Mouse (Mus musculus): ENCODE measurements at regions not wholly inside any gene's neighbourhood (a gene's known extent, or its start where the extent isn't known, plus 50 kb on each side); places are given as distances from the start of the nearest gene placed in this dataset.

DNA sequence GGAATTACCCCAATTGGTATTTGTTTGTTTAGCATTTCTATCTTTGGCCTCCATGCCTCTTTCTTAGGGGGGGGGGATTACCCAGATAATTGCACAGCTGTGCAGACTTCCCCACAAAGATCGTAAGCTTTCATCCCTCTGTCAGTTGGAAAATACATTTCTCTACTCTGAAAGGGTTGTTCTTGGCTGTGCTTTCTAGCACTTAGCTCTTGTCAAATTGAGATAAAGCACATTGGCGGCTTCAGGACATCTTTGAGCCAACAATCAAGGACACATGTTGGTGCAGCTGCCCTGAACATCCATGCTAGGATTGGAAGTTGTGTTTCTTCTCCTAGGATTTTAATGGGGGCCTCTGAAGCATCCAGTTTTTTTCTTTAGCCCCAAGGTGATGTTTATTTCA is 142.1 kb upstream of the Foxa2 start:
- Histone ChIP-seq H3K4me2 (no peak overlapping the region), H3K27ac (ENCODE audit: low read depth) (no peak overlapping the region), H3K4me3 (ENCODE audit: low read depth, low read length) (no peak overlapping the region), H3K4me1 (ENCODE audit: insufficient read depth) (peaks cover 6% of the 10 kb centered on the region; the same call in 1 of the 2 replicates), H3K9ac (no peak overlapping the region), H3K27me3 (ENCODE audit: insufficient read depth, low read length) (no peaks in the 10 kb centered on the region), H3K36me3 (ENCODE audit: insufficient read depth) (no peaks in the 10 kb centered on the region), H3K9me3 (ENCODE audit: low read depth, low read length) (no peaks in the 10 kb centered on the region)
- peak; percentile 72 for DNase-seq
- WGBS: 21% methylated on average over 2 of the region's 2 CpGs
- TF ChIP-seq CTCF (IDR thresholded peaks at IDR 0.05; ENCODE audit: low read depth): no peak
- peak; percentile 47; the same call in 1 of the 2 replicates for ATAC-seq (ENCODE audit: insufficient read depth)

- WGBS: 32% methylated on average over 5 of the region's 5 CpGs
- Histone ChIP-seq H3K4me1 (ENCODE audit: insufficient read depth) (peaks cover 6% of the 10 kb centered on the region; the same call in 1 of the 2 replicates), H3K27ac (ENCODE audit: low read depth) (no peak overlapping the region), H3K4me2 (no peak overlapping the region), H3K9me3 (ENCODE audit: low read depth, low read length) (no peaks in the 10 kb centered on the region), H3K27me3 (ENCODE audit: insufficient read depth, low read length) (no peaks in the 10 kb centered on the region), H3K9ac (no peak overlapping the region), H3K36me3 (ENCODE audit: insufficient read depth) (no peaks in the 10 kb centered on the region), H3K4me3 (ENCODE audit: low read depth, low read length) (no peak overlapping the region)
- no peak for TF ChIP-seq CTCF (IDR thresholded peaks at IDR 0.05; ENCODE audit: low read depth)
- DNase-seq (peak; percentile 60), ATAC-seq (ENCODE audit: insufficient read depth) (peak; percentile 68; the same call in 1 of the 2 replicates)
Measured at GRCm38 (mm10) chr2:148189287-148189686, 142.5 kb upstream of the Foxa2 start.

- no peak for TF ChIP-seq CTCF (IDR thresholded peaks at IDR 0.05; ENCODE audit: low read depth)
- H3K36me3 ChIP-seq (ENCODE audit: insufficient read depth): no peaks in the 10 kb centered on the region
- no peak overlapping the region for H3K4me2 ChIP-seq
- ATAC-seq (ENCODE audit: insufficient read depth) (no peak), DNase-seq (no peak)
- no peaks in the 10 kb centered on the region for H3K27me3 ChIP-seq (ENCODE audit: insufficient read depth, low read length)
- WGBS: 42% methylated on average over 4 of the region's 4 CpGs
- H3K4me1 ChIP-seq (ENCODE audit: insufficient read depth): no peaks in the 10 kb centered on the region; the same call in 1 of the 2 replicates
- H3K27ac ChIP-seq (ENCODE audit: low read depth): no peak overlapping the region
- H3K4me3 ChIP-seq (ENCODE audit: low read depth, low read length): no peak overlapping the region
- H3K9ac ChIP-seq: no peak overlapping the region
- H3K9me3 ChIP-seq (ENCODE audit: low read depth, low read length): no peaks in the 10 kb centered on the region
Measured at GRCm38 (mm10) chr2:148192946-148193345, 146.2 kb upstream of the Foxa2 start.

DNA sequence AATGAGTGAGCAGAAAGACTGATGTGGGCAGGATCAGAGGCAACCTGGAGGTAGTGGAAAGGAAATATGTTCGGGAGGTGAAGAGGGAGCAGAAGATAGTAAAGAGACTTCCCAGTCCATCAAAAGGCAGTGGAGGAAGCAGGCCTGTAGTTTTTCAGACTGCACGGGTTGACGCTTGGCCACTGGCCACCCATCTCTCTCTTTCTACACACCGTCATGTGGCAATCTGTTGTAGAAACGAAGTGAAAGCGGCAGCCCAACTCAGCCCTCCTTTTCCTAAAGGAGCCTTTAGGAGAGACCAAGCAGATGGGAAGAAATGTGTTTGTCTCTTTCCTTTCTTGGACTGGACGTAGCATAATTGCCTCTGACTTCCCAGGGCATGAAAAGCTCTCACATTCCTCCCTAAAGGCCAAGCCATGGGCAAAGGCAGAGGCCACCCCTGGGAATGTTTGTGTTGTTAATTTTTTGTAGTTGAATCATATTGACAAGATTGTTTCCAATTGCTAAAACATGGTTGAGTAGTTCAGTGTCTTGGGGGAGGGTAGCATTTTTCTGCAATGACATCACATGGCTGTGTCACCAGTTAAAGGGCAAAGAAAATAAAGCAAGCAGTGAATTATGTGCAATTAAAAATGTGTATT is 150.7 kb upstream of the Foxa2 start:
- H3K36me3 ChIP-seq (ENCODE audit: insufficient read depth): no peaks in the 10 kb centered on the region
- no peaks in the 10 kb centered on the region for H3K27me3 ChIP-seq (ENCODE audit: insufficient read depth, low read length)
- no peaks in the 10 kb centered on the region for H3K4me1 ChIP-seq (ENCODE audit: insufficient read depth)
- WGBS: 60% methylated on average over 7 of the region's 7 CpGs
- no peak overlapping the region for H3K9ac ChIP-seq
- no peak for TF ChIP-seq CTCF (IDR thresholded peaks at IDR 0.05; ENCODE audit: low read depth)
- no peak overlapping the region for H3K4me2 ChIP-seq
- DNase-seq (no peak), ATAC-seq (ENCODE audit: insufficient read depth) (no peak)
- H3K4me3 ChIP-seq (ENCODE audit: low read depth, low read length): no peak overlapping the region
- no peaks in the 10 kb centered on the region for H3K9me3 ChIP-seq (ENCODE audit: low read depth, low read length)
- H3K27ac ChIP-seq (ENCODE audit: low read depth): no peak overlapping the region

DNA sequence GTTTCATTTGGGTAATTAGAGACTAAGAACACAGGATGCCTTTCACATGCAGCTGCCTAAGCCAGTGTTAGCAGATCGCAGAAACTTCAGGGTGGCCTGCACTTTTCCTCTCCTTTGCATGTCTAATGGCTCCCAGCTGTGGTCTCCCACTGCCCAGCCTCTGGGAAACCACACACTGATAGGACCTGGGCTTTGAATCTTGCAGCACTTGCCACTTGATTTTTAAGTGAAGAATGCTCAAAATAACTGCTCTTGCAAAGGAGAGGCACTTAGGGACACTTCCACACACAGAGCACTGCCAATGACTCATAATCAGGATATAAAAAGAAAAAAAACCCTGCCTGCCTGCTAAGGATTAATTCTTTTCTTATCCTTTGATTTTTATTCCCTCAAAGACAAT is 159.9 kb upstream of the Foxa2 start:
- H3K27ac ChIP-seq (ENCODE audit: low read depth): no peak overlapping the region
- no peaks in the 10 kb centered on the region for H3K9me3 ChIP-seq (ENCODE audit: low read depth, low read length)
- H3K9ac ChIP-seq: no peak overlapping the region
- no peaks in the 10 kb centered on the region for H3K36me3 ChIP-seq (ENCODE audit: insufficient read depth)
- TF ChIP-seq CTCF (IDR thresholded peaks at IDR 0.05; ENCODE audit: low read depth): no peak
- no peaks in the 10 kb centered on the region for H3K27me3 ChIP-seq (ENCODE audit: insufficient read depth, low read length)
- DNase-seq: peak; percentile 23
- no peak overlapping the region for H3K4me3 ChIP-seq (ENCODE audit: low read depth, low read length)
- H3K4me1 ChIP-seq (ENCODE audit: insufficient read depth): no peaks in the 10 kb centered on the region
- ATAC-seq (ENCODE audit: insufficient read depth): peak; percentile 63; the same call in 1 of the 2 replicates
- no peak overlapping the region for H3K4me2 ChIP-seq
- WGBS: 9% methylated on average over 1 of the region's 1 CpGs

DNA sequence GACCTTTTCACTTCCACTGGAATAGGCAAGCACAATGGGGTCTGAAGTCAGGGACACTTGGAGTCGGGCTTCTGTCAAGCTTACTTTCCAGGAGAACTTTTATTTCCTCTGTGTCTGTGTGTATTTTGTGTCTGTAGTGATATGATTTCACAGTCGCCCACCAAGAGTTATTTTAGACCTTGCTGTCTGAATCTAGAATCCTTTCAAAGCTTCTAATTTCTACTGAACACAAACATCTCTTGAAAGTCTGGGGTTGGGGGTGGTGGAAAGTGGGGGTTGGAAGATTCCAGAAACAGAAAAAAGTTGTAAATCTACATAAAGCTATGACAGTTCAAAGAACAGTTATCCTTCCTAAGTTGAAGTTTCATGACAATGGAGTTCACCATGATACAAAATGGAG is 164.0 kb upstream of the Foxa2 start:
- ATAC-seq (ENCODE audit: insufficient read depth): no peak
- WGBS: 60% methylated on average over 2 of the region's 2 CpGs
- no peak for TF ChIP-seq CTCF (IDR thresholded peaks at IDR 0.05; ENCODE audit: low read depth)
- Histone ChIP-seq H3K9ac (no peak overlapping the region), H3K9me3 (ENCODE audit: low read depth, low read length) (no peaks in the 10 kb centered on the region), H3K27me3 (ENCODE audit: insufficient read depth, low read length) (no peaks in the 10 kb centered on the region), H3K4me3 (ENCODE audit: low read depth, low read length) (no peak overlapping the region), H3K4me1 (ENCODE audit: insufficient read depth) (no peaks in the 10 kb centered on the region), H3K27ac (ENCODE audit: low read depth) (no peak overlapping the region), H3K36me3 (ENCODE audit: insufficient read depth) (no peaks in the 10 kb centered on the region), H3K4me2 (no peak overlapping the region)
- DNase-seq: no peak

DNA sequence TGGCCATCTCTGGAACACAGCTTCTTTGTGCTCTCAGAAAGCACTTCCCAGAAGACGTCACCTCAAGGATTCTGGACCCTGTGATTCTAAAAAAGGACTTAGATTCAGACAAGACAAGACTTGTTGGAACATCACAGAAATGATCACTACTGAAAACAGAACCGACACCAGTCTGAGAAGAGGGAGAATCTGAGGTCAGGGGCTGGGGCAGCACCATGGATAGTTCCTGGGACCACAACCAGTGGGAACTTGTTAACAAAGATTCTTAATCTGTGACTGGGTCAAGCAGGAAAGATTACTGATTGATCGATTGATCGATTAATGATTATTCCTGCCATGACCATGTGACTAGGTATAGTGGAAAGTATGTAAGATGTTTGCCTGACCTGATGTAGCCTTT is 170.4 kb upstream of the Foxa2 start:
- H3K9ac ChIP-seq: no peak overlapping the region
- no peaks in the 10 kb centered on the region for H3K4me1 ChIP-seq (ENCODE audit: insufficient read depth)
- no peak overlapping the region for H3K4me2 ChIP-seq
- ATAC-seq (ENCODE audit: insufficient read depth) (no peak), DNase-seq (peak; percentile 60)
- 75% methylated on average over 4 of the region's 4 CpGs for WGBS
- H3K36me3 ChIP-seq (ENCODE audit: insufficient read depth): no peaks in the 10 kb centered on the region
- no peaks in the 10 kb centered on the region for H3K9me3 ChIP-seq (ENCODE audit: low read depth, low read length)
- TF ChIP-seq CTCF (IDR thresholded peaks at IDR 0.05; ENCODE audit: low read depth): no peak
- no peak overlapping the region for H3K4me3 ChIP-seq (ENCODE audit: low read depth, low read length)
- H3K27ac ChIP-seq (ENCODE audit: low read depth): no peak overlapping the region
- no peaks in the 10 kb centered on the region for H3K27me3 ChIP-seq (ENCODE audit: insufficient read depth, low read length)

Measured in lung, embryonic 14.5 days (tissue).